Mouse (Mus musculus) liver, embryonic 11.5 days (tissue): Measurements from ENCODE around the gene Nploc4. TPM values are rescaled to one million over a fixed set of nuclear protein-coding genes. Genes with fewer than 3 reads are reported as not detected.

Experiments
- ATAC-seq: fragments of 200-750 bp; cut with Nextera tagmentation; replicated peaks from 2 replicates; pipeline ENCODE4 v1.8.0; 2017; ENCODE audit warnings: moderate number of reproducible peaks, mild to moderate bottlenecking, moderate TSS enrichment, moderate library complexity; ENCODE audit not compliant: low FRiP score
- DNase-seq: peaks from one replicate; pipeline ENCODE4 v3.0.0-alpha.2; 2017; ENCODE audit warnings: low spot score
- H3K27ac ChIP-seq: fragments of 300-500 bp; sonication (generic); 2 replicates; pipeline ENCODE4 v1.5.1; 2014; ENCODE audit warnings: mild to moderate bottlenecking, low read depth, low read length, control low read depth
- H3K27me3 ChIP-seq: fragments of 300-500 bp; sonication (generic); replicated peaks from 2 replicates; pipeline ENCODE4 v1.6.1; 2014; ENCODE audit warnings: low read length, mixed read lengths; ENCODE audit not compliant: control insufficient read depth, insufficient read depth
- H3K36me3 ChIP-seq: fragments of 300-500 bp; sonication (generic); 2 replicates; pipeline ENCODE4 v1.6.1; 2014; ENCODE audit warnings: mild to moderate bottlenecking, low read length, moderate library complexity, mixed read lengths; ENCODE audit not compliant: control insufficient read depth, insufficient read depth
- H3K4me1 ChIP-seq: fragments of 300-500 bp; sonication (generic); replicated peaks from 2 replicates; pipeline ENCODE4 v1.6.1; 2014; ENCODE audit warnings: low read length, mixed read lengths; ENCODE audit not compliant: control insufficient read depth, insufficient read depth
- H3K4me2 ChIP-seq: fragments of 300-500 bp; sonication (generic); 2 replicates; pipeline ENCODE4 v1.6.1; 2014; ENCODE audit warnings: mild to moderate bottlenecking, control low read depth, moderate library complexity
- H3K4me3 ChIP-seq: fragments of 300-500 bp; sonication (generic); 2 replicates; pipeline ENCODE4 v1.5.1; 2014; ENCODE audit warnings: low read depth, low read length, control low read depth
- H3K9ac ChIP-seq: fragments of 300-500 bp; sonication (generic); 2 replicates; pipeline ENCODE4 v1.6.1; 2014; ENCODE audit warnings: low read depth, low read length, control low read depth
- H3K9me3 ChIP-seq: fragments of 300-500 bp; sonication (generic); 2 replicates; pipeline ENCODE4 v1.6.1; 2016; ENCODE audit warnings: low read length, inconsistent platforms, mixed read lengths; ENCODE audit not compliant: control insufficient read depth
- WGBS: fragments of 180-500 bp; shearing (Covaris S2); extraction: QIAGEN DNeasy Blood & Tissue Kit; methylation state at CpG from one replicate; pipeline ENCODE4 v1.1.7; 2014; 5-methylcytosine and 5-hydroxymethylcytosine counted together
- polyA plus RNA-seq: library from polyadenylated mRNA; unstranded; fragments of >200 nt; fragmentation: Nextera tagmentation; extraction: Ambion mirVana; gene quantifications from 2 replicates; pipeline ENCODE4 v1.2.1, GENCODE M21; 2014

Gene Nploc4
- polyA plus RNA-seq, 1 experiment from 2014 or later, result 44.5 TPM

GRCm38 (mm10) chr11:120378611-120379540 lies 58.6 kb downstream of the Nploc4 start, which contains the start of gene Faap100:
Gene Faap100 (minus strand): TSS chr11:120378764.
- Histone ChIP-seq H3K4me1 (peaks cover 13% of the 10 kb centered on the region), H3K9ac (peak within 1 kb of the TSS; percentile 75), H3K27me3 (no peaks in the 10 kb centered on the region), H3K9me3 (no peaks in the 10 kb centered on the region), H3K27ac (peak within 1 kb of the TSS; percentile 36), H3K4me3 (peak within 1 kb of the TSS; percentile 76), H3K36me3 (peaks cover 37% of the 10 kb centered on the region), H3K4me2 (peak within 1 kb of the TSS; percentile 98)
- WGBS, result 10% methylated on average over 54 of the region's 54 CpGs
- DNase-seq (peak; percentile 87), ATAC-seq (peak; percentile 87)

- DNase-seq, result peak; percentile 64
- H3K9ac ChIP-seq, result peak overlapping the region; percentile 75
- peaks cover 37% of the 10 kb centered on the region for H3K36me3 ChIP-seq
- peak overlapping the region; percentile 30; the same call in 1 of the 2 replicates for H3K27ac ChIP-seq
- peak overlapping the region; percentile 76 for H3K4me3 ChIP-seq
- no peaks in the 10 kb centered on the region for H3K9me3 ChIP-seq
- 2% methylated on average over 40 of the region's 40 CpGs for WGBS
- no peaks in the 10 kb centered on the region for H3K27me3 ChIP-seq
- H3K4me2 ChIP-seq, result peak overlapping the region; percentile 98
- ATAC-seq, result peak; percentile 50
- peaks cover 13% of the 10 kb centered on the region for H3K4me1 ChIP-seq
Observed at GRCm38 (mm10) chr11:120378031-120378610, 59.4 kb downstream of the Nploc4 start.

- Histone ChIP-seq H3K36me3 (peaks cover 35% of the 10 kb centered on the region), H3K9me3 (no peaks in the 10 kb centered on the region), H3K9ac (peak overlapping the region; percentile 23; the same call in 1 of the 2 replicates), H3K4me1 (peaks cover 13% of the 10 kb centered on the region), H3K4me3 (peak overlapping the region; percentile 76), H3K27ac (no peak overlapping the region), H3K4me2 (peak overlapping the region; percentile 98), H3K27me3 (no peaks in the 10 kb centered on the region)
- 77% methylated on average over 10 of the region's 10 CpGs for whole genome bisulfite sequencing
- DNase-seq (peak; percentile 29), ATAC-seq (no peak)
Observed at GRCm38 (mm10) chr11:120377337-120377736, 60.2 kb downstream of the Nploc4 start.

GRCm38 (mm10) chr11:120376302-120377160 lies 61.0 kb downstream of the Nploc4 start:
- ATAC-seq (no peak), DNase-seq (peak; percentile 31)
- 86% methylated on average over 17 of the region's 17 CpGs for WGBS
- Histone ChIP-seq H3K36me3 (peaks cover 29% of the 10 kb centered on the region), H3K9me3 (no peaks in the 10 kb centered on the region), H3K9ac (no peak overlapping the region), H3K4me3 (no peak overlapping the region; the same call in 1 of the 2 replicates), H3K4me2 (no peak overlapping the region), H3K4me1 (peaks cover 13% of the 10 kb centered on the region), H3K27ac (no peak overlapping the region), H3K27me3 (no peaks in the 10 kb centered on the region)

GRCm38 (mm10) chr11:120375324-120375723 lies 62.2 kb downstream of the Nploc4 start:
- ATAC-seq (no peak), DNase-seq (no peak)
- Histone ChIP-seq H3K9me3 (no peaks in the 10 kb centered on the region), H3K4me1 (peaks cover 16% of the 10 kb centered on the region), H3K4me3 (no peak overlapping the region), H3K9ac (no peak overlapping the region), H3K36me3 (peaks cover 28% of the 10 kb centered on the region), H3K27ac (no peak overlapping the region), H3K4me2 (no peak overlapping the region), H3K27me3 (no peaks in the 10 kb centered on the region)
- WGBS, result 91% methylated on average over 10 of the region's 10 CpGs

- Histone ChIP-seq H3K9ac (no peak overlapping the region), H3K36me3 (peaks cover 33% of the 10 kb centered on the region), H3K27ac (no peak overlapping the region), H3K9me3 (no peaks in the 10 kb centered on the region), H3K4me3 (no peak overlapping the region), H3K4me2 (no peak overlapping the region), H3K4me1 (peaks cover 14% of the 10 kb centered on the region), H3K27me3 (no peaks in the 10 kb centered on the region)
- peak; percentile 28 for DNase-seq
- WGBS, result 93% methylated on average over 23 of the region's 23 CpGs
- no peak for ATAC-seq
Observed at GRCm38 (mm10) chr11:120373820-120374586, 63.5 kb downstream of the Nploc4 start.

- Histone ChIP-seq H3K4me2 (no peak overlapping the region), H3K27me3 (no peaks in the 10 kb centered on the region), H3K9me3 (no peaks in the 10 kb centered on the region), H3K4me1 (peaks cover 11% of the 10 kb centered on the region), H3K9ac (no peak overlapping the region), H3K4me3 (no peak overlapping the region), H3K27ac (no peak overlapping the region), H3K36me3 (peaks cover 33% of the 10 kb centered on the region)
- WGBS, result 73% methylated on average over 13 of the region's 13 CpGs
- DNase-seq, result no peak
- no peak for ATAC-seq
Observed at GRCm38 (mm10) chr11:120373025-120373424, 64.5 kb downstream of the Nploc4 start.
